In genomic region chr1:171156644-171157043, GRCm38 (mm10) we compare ENCODE assay signal across 26 mouse cellular contexts. TPM values are rescaled to one million over a fixed set of nuclear protein-coding genes. Genes with fewer than 3 reads are reported as not detected.
"Had no signal": no experiment of that assay in that cellular context is flagged by ENCODE, and none has a peak within 500 bp of the region (broad histone marks: within the 10 kb centered on the region; RNA-seq: fewer than 3 reads in every experiment).

No protein-coding gene starts in this region.

- H3K4me2 ChIP-seq: intestine, embryonic 15.5 days; kidney, embryonic 15.5 days; limb, embryonic 13.5 days; liver, embryonic 12.5 days; liver, embryonic 15.5 days; lung, embryonic 15.5 days; midbrain, embryonic 11.5 days; neural tube, embryonic 12.5 days had no signal

- DNase-seq: kidney, adult 11 months; kidney, adult 8-10 months; kidney, postnatal 10 days; kidney, postnatal 4 days; liver; lung, adult 18-20 months; lung, postnatal 10 days; lung, postnatal 36 days; midbrain, embryonic 14.5 days; retina, postnatal 1 day; right cerebral cortex, postnatal 14 days; thymus, postnatal 25 days had no signal

- H3K36me3 ChIP-seq: intestine, embryonic 15.5 days; kidney, embryonic 15.5 days; limb, embryonic 10.5 days; limb, embryonic 13.5 days; liver, embryonic 12.5 days; liver, embryonic 15.5 days; lung, embryonic 15.5 days; neural tube, embryonic 12.5 days had no signal

- H3K9me3 ChIP-seq: intestine, embryonic 15.5 days; kidney, embryonic 15.5 days; limb, embryonic 10.5 days; limb, embryonic 13.5 days; liver, embryonic 12.5 days; liver, embryonic 15.5 days; lung, embryonic 15.5 days; megakaryocyte, embryonic 14.5 days; neural tube, embryonic 12.5 days had no signal

- H3K27ac ChIP-seq: intestine, embryonic 15.5 days; kidney, embryonic 15.5 days; limb, embryonic 10.5 days; limb, embryonic 13.5 days; liver, embryonic 12.5 days; liver, embryonic 15.5 days; lung, embryonic 15.5 days; neural tube, embryonic 12.5 days had no signal

- ATAC-seq: intestine, embryonic 15.5 days; liver, embryonic 12.5 days had no signal

- H3K9ac ChIP-seq: intestine, embryonic 15.5 days; kidney, embryonic 15.5 days; limb, embryonic 13.5 days; liver, embryonic 12.5 days; liver, embryonic 15.5 days; lung, embryonic 15.5 days; neural tube, embryonic 12.5 days had no signal

- H3K4me3 ChIP-seq: intestine, embryonic 15.5 days; kidney, embryonic 15.5 days; limb, embryonic 10.5 days; limb, embryonic 13.5 days; liver, embryonic 12.5 days; liver, embryonic 15.5 days; lung, embryonic 15.5 days; megakaryocyte, embryonic 14.5 days; neural tube, embryonic 12.5 days had no signal

RNA-seq across cellular contexts. Expression of gene Mpz, which starts 6.1 kb away (rescaled TPM):
- total RNA-seq: layer of hippocampus, adult 18-20 months; layer of hippocampus, postnatal 14 days; neutrophil, adult 5-6 weeks had no signal
- polyA plus RNA-seq: liver, embryonic 15.5 days had no signal

RNA-seq across cellular contexts. Expression of gene Cfap126, which starts 42.9 kb away (rescaled TPM):
- total RNA-seq: neutrophil, adult 5-6 weeks had no signal

RNA-seq across cellular contexts. Expression of gene Nr1i3, which starts 57.1 kb away (rescaled TPM):
- total RNA-seq: neutrophil, adult 5-6 weeks had no signal
- polyA plus RNA-seq: spleen, adult 2 months had no signal
